Mouse (Mus musculus): ENCODE data around the gene Gm39566.

Gm39566 gene

DNA sequence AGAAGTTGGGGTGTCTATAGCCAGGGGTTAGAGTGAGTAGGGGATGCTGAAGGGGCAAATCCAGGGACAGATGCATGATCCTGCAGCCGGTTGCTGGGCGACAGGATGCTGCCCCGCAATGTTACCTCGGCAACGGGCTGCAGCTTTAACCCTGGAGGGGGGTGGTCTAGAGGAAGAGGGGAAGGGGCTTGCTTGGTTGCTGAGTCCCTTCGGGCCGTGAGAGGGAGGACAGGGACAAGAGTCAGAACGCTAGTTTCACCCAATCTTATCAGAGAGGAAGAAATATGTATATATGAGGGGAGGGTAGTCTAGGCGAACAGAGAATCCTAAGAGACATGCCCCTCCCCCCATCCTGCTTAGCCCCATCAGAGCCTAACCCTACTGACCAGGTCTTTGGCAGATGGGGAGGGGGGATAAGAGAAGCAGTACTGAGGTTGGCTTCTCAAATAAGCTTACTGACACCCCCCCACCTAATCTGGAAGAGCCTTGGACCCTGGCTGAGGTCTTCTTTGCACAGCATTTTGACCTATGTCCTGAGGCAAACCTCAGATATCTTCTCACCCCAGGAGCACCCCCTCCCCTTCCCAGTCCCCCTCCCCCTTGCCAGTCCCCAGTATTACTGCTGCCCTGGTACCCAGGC, 20.3 kb upstream of the Gm39566 start:
- in situ Hi-C loops (cut with MboI, MseI): loop anchor here in 1 of 2 experiments (5.0 kb wide), 1 partner anchor 78 kb away; the partner anchor contains the start of gene Polr2a

- in situ Hi-C loops (cut with MboI, MseI): no loop called here
Observed at GRCm38 (mm10) chr11:69834001-69834549, 19.0 kb upstream of the Gm39566 start.

DNA sequence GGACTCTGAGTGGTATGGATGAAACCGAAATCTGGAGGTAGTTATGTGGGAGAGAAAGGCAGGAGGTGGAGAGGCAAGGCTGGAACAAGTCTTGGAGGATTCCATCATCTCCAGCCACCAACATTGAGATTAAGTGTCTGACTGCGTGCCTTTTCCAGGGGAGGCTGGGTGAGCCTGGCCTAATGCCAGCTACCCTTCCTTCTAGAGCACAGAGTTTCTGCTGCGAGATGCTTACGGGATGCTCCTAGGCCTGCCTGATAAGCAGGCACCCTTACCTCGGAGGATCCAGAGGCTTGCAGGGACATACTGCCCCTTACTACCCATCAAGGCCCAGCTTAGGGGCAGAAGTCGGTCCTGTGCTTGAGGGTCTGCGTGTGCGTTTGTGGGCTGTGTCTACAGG, 18.5 kb upstream of the Gm39566 start:
- in situ Hi-C loops (cut with MboI, MseI): no loop called here

- in situ Hi-C loops (cut with MboI, MseI): no loop called here
Observed at GRCm38 (mm10) chr11:69828832-69829231, 13.7 kb upstream of the Gm39566 start.

GRCm38 (mm10) chr11:69823456-69823855, 8.4 kb upstream of the Gm39566 start:
- in situ Hi-C loops (cut with MboI, MseI): no loop called here

DNA sequence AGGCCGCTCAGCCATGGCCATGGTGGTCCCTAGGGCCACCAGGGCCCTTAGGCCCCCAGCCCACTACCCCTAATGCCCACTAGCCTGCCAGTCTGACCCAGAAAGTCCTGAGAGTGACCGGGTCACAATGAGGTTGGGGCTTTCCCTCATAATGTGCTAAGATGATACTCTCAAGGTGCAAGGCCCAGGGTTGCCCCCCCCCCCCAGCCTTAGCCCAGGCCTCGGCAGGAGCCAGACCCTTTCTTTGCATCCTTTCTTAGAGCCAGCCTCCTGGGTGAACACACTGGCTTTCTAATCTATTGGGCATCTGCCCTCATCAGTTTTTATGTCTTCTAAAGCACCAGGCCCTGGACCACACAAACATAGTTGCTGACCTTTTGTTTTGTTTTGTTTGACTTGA, 7.0 kb upstream of the Gm39566 start, which contains the start of gene Spem1:
Spem1 (minus strand) TSS at position 101 of the 400 bp plus-strand sequence.
- in situ Hi-C loops (cut with MboI, MseI): no loop called here

DNA sequence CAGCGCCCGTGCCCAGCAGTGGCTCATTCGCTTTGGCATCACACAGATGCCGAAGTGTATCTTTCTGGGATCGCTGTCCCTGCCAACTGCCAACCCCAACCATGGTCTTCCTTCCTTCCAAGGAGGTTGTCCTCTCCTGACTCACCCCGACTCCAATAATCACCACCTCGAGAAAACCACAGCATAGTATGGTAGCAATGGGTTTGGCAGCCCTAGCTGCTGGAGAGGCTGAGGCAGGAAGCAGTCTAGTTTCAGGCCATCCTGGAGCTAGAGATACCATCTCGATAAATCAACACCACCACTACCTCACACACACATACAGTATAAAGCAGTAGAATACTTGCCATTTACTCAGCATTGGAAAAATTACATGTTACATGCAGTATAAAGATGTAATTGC, 3.8 kb upstream of the Gm39566 start:
- in situ Hi-C loops (cut with MboI, MseI): no loop called here

GRCm38 (mm10) chr11:69818365-69818764, 3.3 kb upstream of the Gm39566 start, which contains the start of gene Spem2:
TSS of gene Spem2 (minus strand) at chr11:69818465.
- in situ Hi-C loops (cut with MboI, MseI): no loop called here

DNA sequence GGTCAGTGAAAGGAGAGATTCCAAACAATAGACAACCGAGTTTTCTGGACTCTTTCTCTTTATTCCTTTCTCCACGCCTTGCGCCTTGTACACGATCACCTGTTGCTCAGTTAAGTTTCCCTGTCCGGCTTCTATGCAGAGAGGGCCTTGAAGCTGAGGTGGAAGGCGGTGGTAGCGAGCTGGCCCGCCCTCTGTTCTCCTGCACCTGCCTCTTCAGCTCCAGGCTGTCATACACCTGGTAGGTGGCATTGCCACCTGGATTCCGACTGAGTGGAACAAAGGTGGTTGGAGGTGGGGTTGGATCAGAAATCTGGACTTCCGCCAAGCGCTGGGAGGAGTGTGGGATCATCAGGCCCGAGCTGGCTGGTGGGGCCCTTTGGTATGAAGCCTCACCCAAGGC, 1.4 kb upstream of the Gm39566 start:
- in situ Hi-C loops (cut with MboI, MseI): no loop called here

DNA sequence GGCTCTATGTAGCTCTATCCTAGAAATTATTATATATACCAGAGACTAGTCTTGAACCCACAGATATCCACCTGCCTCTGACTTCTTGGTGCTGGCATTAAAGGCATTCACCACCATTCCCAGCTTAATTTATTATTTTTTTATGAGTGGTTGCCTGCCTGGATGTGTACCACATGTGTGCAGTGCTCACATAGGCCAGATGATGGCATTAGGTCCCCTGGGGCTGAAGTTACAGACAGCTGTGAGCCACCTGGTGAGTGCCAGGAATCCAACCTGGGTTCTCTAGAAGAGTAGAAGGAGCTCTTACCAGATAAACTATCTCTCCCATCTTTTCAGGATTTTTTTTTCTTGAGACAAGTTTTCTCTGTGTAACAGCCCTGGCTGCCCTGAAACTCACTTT, 4.8 kb downstream of the Gm39566 start:
- in situ Hi-C loops (cut with MboI, MseI): no loop called here

DNA sequence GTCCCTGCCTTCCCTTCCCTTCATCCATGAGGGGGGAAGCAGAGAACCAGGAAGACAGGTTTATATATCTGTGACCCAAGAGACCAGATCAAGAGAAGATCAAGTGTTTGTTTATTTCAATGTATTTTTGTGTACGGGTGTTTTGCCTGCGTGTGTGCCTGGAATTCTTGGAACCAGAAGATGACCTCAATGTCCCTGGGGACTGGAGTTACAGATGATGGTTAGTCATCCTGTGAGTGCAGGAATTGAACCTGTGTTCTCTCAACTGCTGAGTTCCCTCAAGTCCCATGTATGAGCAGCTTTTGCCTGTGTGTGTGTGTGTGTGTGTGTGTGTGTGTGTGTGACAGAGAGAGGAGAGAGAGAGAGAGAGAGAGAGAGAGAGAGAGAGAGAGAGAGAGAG, 7.5 kb downstream of the Gm39566 start:
- in situ Hi-C loops (cut with MboI, MseI): loop anchor here in 1 of 2 experiments (5.0 kb wide), 1 partner anchor 70 kb away; the partner anchor contains the start of gene Tmem95

- in situ Hi-C loops (cut with MboI, MseI): loop anchor here in 1 of 2 experiments (5.0 kb wide), 1 partner anchor 71 kb away; the partner anchor contains the start of gene Tmem95
Observed at GRCm38 (mm10) chr11:69806378-69806777, 8.7 kb downstream of the Gm39566 start.

DNA sequence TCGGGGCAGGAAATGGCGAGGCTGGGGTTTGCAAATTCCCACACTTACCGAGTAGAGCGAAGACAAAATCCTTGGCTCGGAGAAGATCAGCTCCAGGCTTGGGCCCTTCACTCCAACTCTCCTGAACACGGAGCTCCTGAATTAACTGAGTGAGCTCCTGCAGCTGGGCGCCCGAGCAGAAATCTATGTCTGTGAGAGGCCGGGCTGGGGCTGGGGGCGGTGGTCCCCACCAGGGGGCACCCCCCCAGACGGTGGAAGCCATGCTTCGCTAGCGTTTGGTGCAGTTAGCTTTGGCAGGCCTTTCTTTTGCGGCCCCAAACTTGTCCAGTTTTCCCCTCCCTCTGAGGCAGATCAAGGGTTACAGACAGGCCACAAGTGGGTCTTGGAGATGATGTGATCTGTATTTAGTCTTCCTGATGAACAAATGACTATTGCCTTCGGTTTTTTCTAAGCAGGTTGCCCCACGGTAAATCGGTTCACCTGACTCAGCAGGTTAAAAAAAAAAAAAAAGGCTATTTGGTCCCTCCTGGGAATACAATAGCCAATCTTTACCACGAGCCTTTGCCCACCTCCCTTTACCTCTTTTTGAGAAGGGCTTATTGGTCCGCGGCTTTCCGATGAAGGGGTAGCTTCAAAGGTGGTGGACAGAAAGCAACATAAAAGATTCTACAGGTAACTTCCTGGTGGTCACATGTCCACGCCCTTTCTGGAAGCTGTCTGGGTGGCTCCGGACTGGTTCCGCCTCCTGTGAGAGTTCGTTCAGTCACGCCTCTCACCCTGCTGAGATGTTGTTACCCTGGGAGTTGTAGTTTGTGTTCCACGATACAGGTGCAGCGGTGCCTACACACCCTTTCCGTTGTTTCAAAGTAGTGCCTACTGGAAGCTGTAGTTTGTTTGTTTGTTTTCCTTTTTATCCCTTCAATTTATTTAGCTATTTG, 9.9 kb downstream of the Gm39566 start, which contains the start of gene Tmem102:
Tmem102 (minus strand) TSS at position 653 of the 938 bp plus-strand sequence.
- in situ Hi-C loops (cut with MboI, MseI): loop anchor here (5.0 kb wide), 1 partner anchor 72 kb away; the partner anchor contains the start of gene Tmem95 (in 2 of the 2)

GRCm38 (mm10) chr11:69804652-69804940, 10.5 kb downstream of the Gm39566 start:
- in situ Hi-C loops (cut with MboI, MseI): loop anchor here in 1 of 2 experiments (5.0 kb wide), 1 partner anchor 73 kb away; the partner anchor contains the start of gene Tmem95

DNA sequence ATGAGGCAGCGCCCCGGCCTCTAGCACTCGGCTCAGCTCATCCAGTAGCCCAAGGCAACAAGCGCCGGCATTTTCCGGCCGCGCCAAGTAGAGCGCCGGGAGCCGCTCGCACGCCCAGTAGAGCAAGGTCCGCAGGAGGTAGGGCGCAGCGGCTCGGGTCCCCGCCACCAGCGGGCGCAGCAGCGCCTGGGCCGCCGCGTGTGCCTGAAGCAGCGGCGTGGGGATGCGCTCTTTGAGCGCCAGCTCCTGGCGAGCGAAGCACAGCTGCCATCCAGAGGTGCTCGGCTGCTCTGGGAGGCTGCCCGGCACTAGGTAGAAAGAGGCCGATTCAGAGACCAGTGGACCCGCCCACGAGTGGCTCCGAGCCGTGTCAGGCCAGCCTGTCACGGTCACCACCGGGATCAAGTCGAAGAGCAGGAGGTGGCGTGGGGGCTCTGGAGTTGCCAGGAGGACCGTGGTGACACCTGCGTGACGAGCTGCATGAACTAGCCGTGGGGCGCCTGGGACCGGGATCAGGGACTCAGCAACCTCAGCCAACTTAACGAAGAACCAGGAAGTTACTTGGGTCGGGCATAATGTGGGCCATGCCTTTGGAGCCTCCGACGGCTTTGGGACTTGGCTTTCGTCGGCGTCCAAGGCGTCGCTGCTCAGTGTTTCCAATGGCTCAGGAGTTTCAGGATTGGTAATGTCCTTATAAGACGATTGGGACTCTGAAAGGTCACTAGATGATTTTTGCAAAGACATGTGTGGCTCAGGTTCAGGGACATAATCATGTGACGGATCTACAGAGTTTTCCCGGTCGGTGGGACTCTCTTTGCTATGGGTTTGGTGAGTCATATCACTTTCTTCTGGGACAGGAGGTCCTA, 11.1 kb downstream of the Gm39566 start:
- in situ Hi-C loops (cut with MboI, MseI): loop anchor here in 1 of 2 experiments (5.0 kb wide), 1 partner anchor 73 kb away; the partner anchor contains the start of gene Tmem95

DNA sequence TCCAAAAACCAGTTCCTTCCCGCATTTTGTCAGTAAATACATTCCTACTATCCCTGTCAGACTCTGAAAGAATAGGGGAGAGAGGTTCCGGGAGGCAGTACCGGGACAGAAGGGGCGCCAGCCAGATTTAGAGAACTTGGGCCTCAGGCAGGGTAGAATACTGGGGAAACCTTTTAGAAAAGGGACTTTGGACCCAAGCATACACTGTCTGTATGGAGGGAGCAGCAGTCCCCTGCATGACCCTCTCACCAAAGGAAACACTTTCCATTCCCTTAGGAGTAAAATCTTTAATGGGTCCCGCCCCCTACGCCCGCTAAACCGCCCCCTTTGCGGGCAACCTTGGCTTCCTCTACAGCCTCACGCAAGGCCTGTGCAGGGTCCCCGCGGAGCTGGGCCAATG, 11.8 kb downstream of the Gm39566 start:
- in situ Hi-C loops (cut with MboI, MseI): loop anchor here in 1 of 2 experiments (5.0 kb wide), 1 partner anchor 74 kb away; the partner anchor contains the start of gene Tmem95

- in situ Hi-C loops (cut with MboI, MseI): loop anchor here in 1 of 2 experiments (5.0 kb wide), 1 partner anchor 75 kb away; the partner anchor contains the start of gene Tmem95
Observed at GRCm38 (mm10) chr11:69802648-69803105, 12.4 kb downstream of the Gm39566 start.

DNA sequence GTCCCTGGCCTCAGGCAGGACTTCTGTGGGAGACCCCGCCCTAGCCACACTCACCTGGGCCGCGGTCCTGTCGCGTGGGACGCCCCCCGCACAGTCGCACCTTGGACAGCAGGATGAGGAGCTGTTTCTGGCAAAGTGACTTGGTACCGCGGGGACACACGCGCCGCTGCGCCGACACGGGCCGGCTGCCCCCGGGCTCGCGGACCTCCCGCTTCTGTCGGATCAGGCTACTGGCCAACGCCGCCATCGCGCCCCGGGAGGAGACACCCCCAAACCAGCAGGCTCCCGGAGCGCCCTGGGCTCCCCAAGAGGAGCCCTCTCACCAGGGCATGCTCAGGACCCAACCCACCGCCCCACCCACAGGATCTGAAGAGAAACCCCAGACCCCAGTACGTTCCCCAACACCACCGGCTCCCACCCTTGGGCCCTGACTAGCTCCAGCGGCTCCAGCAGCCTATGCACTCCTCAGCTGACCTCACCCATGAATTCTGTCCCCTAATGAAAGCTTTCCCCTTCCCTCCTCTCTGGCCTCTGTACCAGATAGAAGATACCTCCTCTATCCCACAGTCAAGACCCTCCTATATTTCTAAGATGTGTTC, 13.6 kb downstream of the Gm39566 start, which contains the start of gene Fgf11:
Fgf11 (minus strand) TSS at position 479 of the 599 bp plus-strand sequence.
- in situ Hi-C loops (cut with MboI, MseI): loop anchor here in 1 of 2 experiments (5.0 kb wide), 1 partner anchor 76 kb away; the partner anchor contains the start of gene Tmem95

DNA sequence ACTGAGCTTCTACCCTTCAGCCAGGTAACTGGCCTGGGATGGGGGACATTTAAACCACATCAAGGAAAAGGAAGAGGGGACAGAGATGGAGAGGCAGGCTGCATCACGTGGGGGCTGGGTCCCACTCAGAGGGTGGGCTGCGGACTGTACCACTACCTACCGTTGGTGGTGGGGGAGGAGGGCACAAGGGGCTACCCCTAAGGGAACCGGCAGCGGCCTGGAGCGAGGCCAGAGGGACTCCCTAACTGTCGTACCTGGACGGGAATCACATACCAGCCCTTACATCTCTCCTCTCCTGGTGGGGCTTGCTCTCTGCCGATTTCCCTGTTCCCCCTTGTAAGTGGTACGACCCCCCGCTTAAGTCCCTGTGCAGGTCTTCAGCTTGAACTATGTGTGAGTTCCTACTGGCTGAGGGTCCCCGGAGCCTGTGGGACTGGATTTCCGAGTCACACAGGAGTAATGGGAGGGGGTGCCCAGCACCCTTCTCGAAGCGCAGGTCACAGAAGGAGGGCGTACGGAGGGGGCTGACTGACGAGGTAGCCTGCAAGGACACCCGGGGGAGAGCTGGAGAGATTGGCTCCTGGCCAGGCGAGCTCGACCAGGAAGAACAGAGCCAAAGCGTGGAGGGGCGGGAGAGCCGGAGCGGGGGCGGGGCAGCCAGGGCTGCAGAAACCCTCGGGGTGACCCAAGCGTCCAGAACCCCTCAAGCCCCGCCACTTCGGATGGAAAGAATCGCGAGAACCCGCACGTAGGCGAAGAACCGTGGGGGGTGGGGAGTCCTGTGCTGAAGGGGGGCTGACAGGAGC, 14.5 kb downstream of the Gm39566 start:
- in situ Hi-C loops (cut with MboI, MseI): loop anchor here in 1 of 2 experiments (5.0 kb wide), 1 partner anchor 77 kb away; the partner anchor contains the start of gene Tmem95

All from T-helper 17 cell (primary cell).